Mouse (Mus musculus): Measurements from ENCODE around the gene Golt1a. TPM values are rescaled to one million over a fixed set of nuclear protein-coding genes. Genes with fewer than 3 reads are reported as not detected.
A peak's percentile ranks its signal among the peaks of the same experiment; 100 is the strongest.

Golt1a gene
- polyA plus RNA-seq, 1 experiment, result 1.1 TPM

- TF ChIP-seq POLR2A (IDR thresholded peaks at IDR 0.05; ENCODE audit: borderline replicate concordance, extremely low read depth, low read depth, low read length), result no peak
- no peak for TF ChIP-seq CTCF (IDR thresholded peaks at IDR 0.05; ENCODE audit: insufficient read depth, low read length)
- H3K4me1 ChIP-seq (ENCODE audit: control insufficient read depth, insufficient read depth, low read length), result no peaks in the 10 kb centered on the region
- H3K4me3 ChIP-seq (replicated peaks; ENCODE audit: extremely low read depth, low read depth, low read length), result no peak overlapping the region
- peak; percentile 22 for DNase-seq
These were observed 17.0 kb upstream of the Golt1a start for GRCm38 (mm10) chr1:133292608-133293007.

GRCm38 (mm10) chr1:133296376-133296775 is 13.2 kb upstream of the Golt1a start:
- DNase-seq, result peak; percentile 31
- WGBS, result 56% methylated on average over 9 of the region's 9 CpGs
- TF ChIP-seq CTCF (IDR thresholded peaks at IDR 0.05; ENCODE audit: insufficient read depth, low read length), result no peak
- no peak for TF ChIP-seq POLR2A (IDR thresholded peaks at IDR 0.05; ENCODE audit: borderline replicate concordance, extremely low read depth, low read depth, low read length)

DNA sequence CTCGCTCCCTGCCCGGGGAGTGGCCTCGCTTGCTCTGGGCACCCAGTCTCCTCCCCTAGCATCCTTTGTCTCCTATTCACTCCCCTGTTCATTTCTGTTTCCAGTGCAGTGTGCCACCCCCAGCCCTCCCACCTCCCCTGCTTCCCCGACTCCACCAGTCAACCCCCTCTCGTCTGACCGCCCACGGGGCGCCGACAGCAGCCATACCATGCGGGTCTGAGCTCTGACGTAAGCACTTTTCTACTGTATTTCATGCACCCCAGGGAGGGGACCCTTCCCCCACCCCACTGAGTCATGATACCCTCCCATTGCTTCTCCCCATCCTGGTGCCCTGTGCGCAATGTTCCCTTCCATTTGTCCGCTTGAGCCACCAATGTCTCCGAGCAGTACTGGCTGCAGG is 10.8 kb upstream of the Golt1a start:
- H3K4me1 ChIP-seq (ENCODE audit: control insufficient read depth, insufficient read depth, low read length), result no peaks in the 10 kb centered on the region; the same call in 1 of the 2 replicates
- DNase-seq, result no peak
- no peak overlapping the region for H3K4me3 ChIP-seq (replicated peaks; ENCODE audit: extremely low read depth, low read depth, low read length)
- TF ChIP-seq CTCF (IDR thresholded peaks at IDR 0.05; ENCODE audit: insufficient read depth, low read length), result no peak
- TF ChIP-seq POLR2A (IDR thresholded peaks at IDR 0.05; ENCODE audit: borderline replicate concordance, extremely low read depth, low read depth, low read length), result no peak
- 67% methylated on average over 14 of the region's 14 CpGs for WGBS

More at GRCm38 (mm10) chr1:133296376-133296775, 13.2 kb upstream of the Golt1a start:
- Histone ChIP-seq H3K4me3 (replicated peaks; ENCODE audit: extremely low read depth, low read depth, low read length) (no peak overlapping the region), H3K4me1 (ENCODE audit: control insufficient read depth, insufficient read depth, low read length) (no peaks in the 10 kb centered on the region)

DNA sequence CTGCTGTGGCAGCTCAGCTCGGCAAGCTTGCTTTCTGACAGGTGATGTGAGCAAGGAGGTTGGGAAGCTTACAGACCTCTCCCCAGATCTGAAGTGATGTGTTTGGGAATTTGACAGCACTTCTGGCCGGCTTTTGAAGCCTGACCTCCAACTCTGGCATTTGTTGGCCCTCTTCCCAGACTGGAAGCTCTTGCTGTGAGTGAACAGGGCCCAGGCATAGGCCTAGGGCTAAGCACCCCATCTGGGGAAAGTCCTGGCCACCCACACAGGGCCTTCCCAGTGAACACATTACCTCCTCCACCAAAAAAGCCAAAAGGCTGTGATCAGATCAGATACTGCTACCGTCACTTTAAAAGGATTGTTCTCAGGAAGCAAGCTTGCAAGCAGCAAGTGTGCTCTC is 7.1 kb upstream of the Golt1a start:
- TF ChIP-seq CTCF (IDR thresholded peaks at IDR 0.05; ENCODE audit: insufficient read depth, low read length), result no peak
- TF ChIP-seq POLR2A (IDR thresholded peaks at IDR 0.05; ENCODE audit: borderline replicate concordance, extremely low read depth, low read depth, low read length), result no peak
- H3K4me1 ChIP-seq (ENCODE audit: control insufficient read depth, insufficient read depth, low read length), result no peaks in the 10 kb centered on the region; the same call in 1 of the 2 replicates
- H3K4me3 ChIP-seq (replicated peaks; ENCODE audit: extremely low read depth, low read depth, low read length), result no peak overlapping the region
- WGBS, result 32% methylated on average over 3 of the region's 3 CpGs
- peak; percentile 47 for DNase-seq

GRCm38 (mm10) chr1:133306842-133307241 is 2.8 kb upstream of the Golt1a start:
- peak; percentile 76 for TF ChIP-seq CTCF (IDR thresholded peaks at IDR 0.05; ENCODE audit: insufficient read depth, low read length)
- no peak for TF ChIP-seq POLR2A (IDR thresholded peaks at IDR 0.05; ENCODE audit: borderline replicate concordance, extremely low read depth, low read depth, low read length)
- Histone ChIP-seq H3K4me1 (ENCODE audit: control insufficient read depth, insufficient read depth, low read length) (no peaks in the 10 kb centered on the region; the same call in 1 of the 2 replicates), H3K4me3 (replicated peaks; ENCODE audit: extremely low read depth, low read depth, low read length) (no peak overlapping the region)
- DNase-seq, result peak; percentile 73
- WGBS, result 4% methylated on average over 4 of the region's 4 CpGs

- 12% methylated on average over 6 of the region's 6 CpGs for WGBS
These were observed 2.3 kb upstream of the Golt1a start for GRCm38 (mm10) chr1:133307318-133307717.

DNA sequence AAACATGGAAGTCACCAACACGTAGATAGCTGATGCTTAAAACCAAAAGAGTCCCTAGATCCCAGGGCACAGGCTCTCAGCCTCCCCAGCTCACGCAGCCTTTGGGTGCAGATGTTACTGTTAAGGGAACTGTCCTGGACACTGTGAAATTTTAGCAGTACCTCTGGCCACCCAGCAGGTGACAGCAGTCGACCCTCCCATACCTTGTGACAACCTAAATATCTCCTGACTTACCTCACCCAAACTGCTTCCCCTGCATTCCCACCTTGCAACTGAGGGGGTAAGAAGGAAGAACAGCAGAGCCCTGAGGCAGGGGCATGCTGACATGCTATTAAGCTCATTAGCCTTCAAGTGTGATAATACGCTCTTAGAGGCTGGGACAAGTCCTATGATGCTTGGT is 1.6 kb downstream of the Golt1a start:
- no peak overlapping the region for H3K4me3 ChIP-seq (replicated peaks; ENCODE audit: extremely low read depth, low read depth, low read length)
- peaks cover 3% of the 10 kb centered on the region; the same call in 1 of the 2 replicates for H3K4me1 ChIP-seq (ENCODE audit: control insufficient read depth, insufficient read depth, low read length)
- TF ChIP-seq POLR2A (IDR thresholded peaks at IDR 0.05; ENCODE audit: borderline replicate concordance, extremely low read depth, low read depth, low read length) (no peak), CTCF (IDR thresholded peaks at IDR 0.05; ENCODE audit: insufficient read depth, low read length) (peak; percentile 29; the same call in 1 of the 2 replicates)
- DNase-seq, result no peak
- 72% methylated on average over 4 of the region's 4 CpGs for WGBS

More at GRCm38 (mm10) chr1:133307318-133307717, 2.3 kb upstream of the Golt1a start:
- H3K4me1 ChIP-seq (ENCODE audit: control insufficient read depth, insufficient read depth, low read length), result peaks cover 3% of the 10 kb centered on the region
- peak; percentile 32 for DNase-seq
- peak; percentile 20; the same call in 1 of the 2 replicates for TF ChIP-seq CTCF (IDR thresholded peaks at IDR 0.05; ENCODE audit: insufficient read depth, low read length)
- no peak for TF ChIP-seq POLR2A (IDR thresholded peaks at IDR 0.05; ENCODE audit: borderline replicate concordance, extremely low read depth, low read depth, low read length)
- no peak overlapping the region for H3K4me3 ChIP-seq (replicated peaks; ENCODE audit: extremely low read depth, low read depth, low read length)

DNA sequence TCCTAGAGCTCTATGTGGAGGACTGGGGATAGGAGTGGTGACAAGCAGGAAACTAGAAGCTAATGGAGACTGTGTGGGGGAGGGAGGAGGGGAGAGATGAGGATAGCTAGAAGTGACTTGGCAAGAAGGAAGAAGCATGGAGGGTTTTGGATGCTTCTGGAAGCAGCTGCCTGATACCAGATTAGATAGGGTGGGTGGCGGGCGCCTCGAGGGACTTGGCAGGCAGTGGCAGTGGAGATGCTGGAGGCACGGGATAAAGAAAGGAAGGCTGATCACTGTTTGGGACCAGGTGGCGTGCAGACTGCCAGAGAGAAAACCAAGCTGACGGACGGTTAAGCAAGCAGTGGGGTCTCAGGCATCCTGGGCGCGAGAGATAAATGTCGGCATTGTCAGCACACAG is 2.3 kb downstream of the Golt1a start:
- H3K4me1 ChIP-seq (ENCODE audit: control insufficient read depth, insufficient read depth, low read length), result peaks cover 3% of the 10 kb centered on the region; the same call in 1 of the 2 replicates
- TF ChIP-seq POLR2A (IDR thresholded peaks at IDR 0.05; ENCODE audit: borderline replicate concordance, extremely low read depth, low read depth, low read length), result no peak

DNA sequence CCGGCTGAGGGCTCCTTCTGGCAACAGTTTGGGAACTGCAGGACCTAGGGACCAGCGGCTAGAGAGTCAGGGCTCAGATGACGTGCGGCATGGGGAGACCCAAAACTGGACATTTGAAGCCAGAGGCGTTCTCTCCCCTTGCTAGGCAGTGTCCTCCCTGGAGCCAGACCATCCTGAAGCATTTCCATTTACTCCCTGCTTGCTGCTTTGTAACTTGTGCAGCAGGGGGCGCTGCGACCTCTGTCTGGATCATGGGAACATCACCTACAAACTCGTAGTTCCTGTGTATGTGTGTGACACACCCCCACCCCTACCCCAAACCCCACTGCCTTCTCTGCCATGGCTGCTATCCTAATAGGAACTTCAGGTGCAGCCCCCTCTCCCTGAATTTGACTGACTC is 4.8 kb downstream of the Golt1a start:
- WGBS, result 32% methylated on average over 8 of the region's 8 CpGs
- Histone ChIP-seq H3K4me3 (replicated peaks; ENCODE audit: extremely low read depth, low read depth, low read length) (no peak overlapping the region), H3K4me1 (ENCODE audit: control insufficient read depth, insufficient read depth, low read length) (peaks cover 3% of the 10 kb centered on the region; the same call in 1 of the 2 replicates)
- TF ChIP-seq CTCF (IDR thresholded peaks at IDR 0.05; ENCODE audit: insufficient read depth, low read length), result peak; percentile 95
- no peak for TF ChIP-seq POLR2A (IDR thresholded peaks at IDR 0.05; ENCODE audit: borderline replicate concordance, extremely low read depth, low read depth, low read length)
- DNase-seq, result peak; percentile 65

More for the DNA sequence above, 2.3 kb downstream of the Golt1a start:
- H3K4me3 ChIP-seq (replicated peaks; ENCODE audit: extremely low read depth, low read depth, low read length), result no peak overlapping the region
- DNase-seq, result no peak
- 24% methylated on average over 10 of the region's 10 CpGs for WGBS

DNA sequence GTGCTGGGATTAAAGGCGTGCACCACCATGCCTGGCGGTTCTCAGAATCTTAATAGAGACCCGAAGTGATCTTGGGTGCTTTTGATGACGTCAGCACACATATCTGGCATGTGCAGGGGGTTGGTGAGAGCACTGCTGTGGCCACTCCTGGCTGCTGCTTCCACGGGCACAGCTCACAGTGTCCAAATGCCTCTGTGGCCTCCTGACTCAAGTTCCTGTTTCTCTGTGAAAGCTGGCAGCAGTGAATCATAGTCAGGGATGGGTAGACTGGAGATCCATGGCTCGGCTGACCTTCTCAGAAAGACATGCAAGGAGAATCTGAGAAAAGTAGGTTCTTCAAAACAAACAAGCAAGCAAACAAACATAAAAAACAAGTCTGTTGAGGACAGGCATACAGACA is 6.2 kb downstream of the Golt1a start:
- no peak overlapping the region for H3K4me3 ChIP-seq (replicated peaks; ENCODE audit: extremely low read depth, low read depth, low read length)
- 62% methylated on average over 6 of the region's 6 CpGs for WGBS
- DNase-seq, result no peak
- TF ChIP-seq CTCF (IDR thresholded peaks at IDR 0.05; ENCODE audit: insufficient read depth, low read length) (no peak), POLR2A (IDR thresholded peaks at IDR 0.05; ENCODE audit: borderline replicate concordance, extremely low read depth, low read depth, low read length) (no peak)
- peaks cover 3% of the 10 kb centered on the region; the same call in 1 of the 2 replicates for H3K4me1 ChIP-seq (ENCODE audit: control insufficient read depth, insufficient read depth, low read length)
